Mouse (Mus musculus): Measurements from ENCODE around the gene 2310061N02Rik.
"Not testable (repeated sequence)": the region's sequence is repeated elsewhere in the genome, so short reads cannot be mapped to it uniquely, and the experiment has no call there.

The 2310061N02Rik gene

DNA sequence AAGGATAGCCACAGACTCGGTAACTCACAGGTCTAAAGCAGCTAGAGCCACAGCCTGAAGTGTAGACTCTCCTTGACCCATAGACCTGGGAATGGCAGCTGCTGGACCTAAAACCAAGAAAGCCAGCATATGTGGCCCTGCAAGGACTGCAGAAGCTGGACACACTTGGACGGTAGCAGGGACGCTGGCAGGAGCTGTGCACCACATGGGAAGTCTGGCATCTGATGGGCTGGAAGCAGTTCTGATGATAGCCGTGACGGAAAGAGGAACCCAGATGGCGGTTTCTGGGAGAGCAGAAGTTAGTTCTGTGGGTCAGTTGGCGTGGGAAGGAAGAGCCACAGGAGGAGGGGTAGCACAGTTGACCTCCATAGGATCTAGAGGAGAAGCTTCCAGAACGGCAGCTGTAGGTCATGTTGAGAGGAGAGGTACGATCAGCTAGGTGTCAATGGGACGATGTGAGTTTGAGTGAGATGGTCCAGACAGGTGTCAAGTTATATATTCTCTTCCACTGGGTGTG lies at the start of gene 2310061N02Rik:
Gene 2310061N02Rik, minus strand, starts transcription at position 467 of the 517 bp plus-strand sequence.
- DNase-seq: no peak

DNA sequence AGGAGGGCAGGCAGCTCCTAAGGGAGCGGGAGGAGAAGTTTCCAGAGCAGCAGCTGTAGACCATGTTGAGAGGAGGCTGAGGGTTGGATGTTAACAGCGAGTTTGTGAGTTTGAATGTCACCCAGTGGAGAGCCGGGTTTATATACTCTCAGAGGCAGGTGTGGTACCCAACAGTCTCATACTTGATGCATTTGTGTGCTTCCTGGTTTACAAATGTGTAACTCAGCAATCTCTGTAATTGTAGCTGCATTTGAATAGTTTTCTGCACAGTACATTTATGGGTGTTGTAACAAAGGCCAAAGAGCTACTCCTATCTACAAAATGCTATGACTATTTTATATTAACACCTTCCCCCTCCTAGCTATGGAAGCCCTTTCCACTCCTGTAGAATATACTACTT lies 43.8 kb upstream of the 2310061N02Rik start, which contains the start of gene Krtap13:
Gene Krtap13, minus strand, starts transcription at position 101 of the 400 bp plus-strand sequence.
- DNase-seq: not testable (repeated sequence)

DNA sequence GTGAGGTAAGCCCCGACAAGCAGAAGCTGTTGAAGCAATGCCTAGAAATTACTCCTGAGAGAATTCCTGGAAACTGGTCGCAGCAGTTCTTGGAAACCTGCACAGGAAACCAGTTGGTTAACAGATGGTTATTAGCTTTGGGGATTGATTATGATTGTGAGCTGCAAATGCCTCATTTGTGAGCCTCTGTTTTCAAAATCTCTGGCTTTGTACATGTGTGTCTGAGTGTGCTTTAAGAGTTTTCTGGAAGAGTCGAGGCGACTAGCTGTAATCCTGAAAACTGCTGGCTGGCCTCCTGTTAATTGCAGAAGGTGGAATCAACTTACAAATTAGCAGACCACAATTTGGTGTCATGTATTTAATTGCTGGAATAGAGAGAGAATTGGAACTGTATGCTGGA lies 40.2 kb upstream of the 2310061N02Rik start:
- DNase-seq: no peak

DNA sequence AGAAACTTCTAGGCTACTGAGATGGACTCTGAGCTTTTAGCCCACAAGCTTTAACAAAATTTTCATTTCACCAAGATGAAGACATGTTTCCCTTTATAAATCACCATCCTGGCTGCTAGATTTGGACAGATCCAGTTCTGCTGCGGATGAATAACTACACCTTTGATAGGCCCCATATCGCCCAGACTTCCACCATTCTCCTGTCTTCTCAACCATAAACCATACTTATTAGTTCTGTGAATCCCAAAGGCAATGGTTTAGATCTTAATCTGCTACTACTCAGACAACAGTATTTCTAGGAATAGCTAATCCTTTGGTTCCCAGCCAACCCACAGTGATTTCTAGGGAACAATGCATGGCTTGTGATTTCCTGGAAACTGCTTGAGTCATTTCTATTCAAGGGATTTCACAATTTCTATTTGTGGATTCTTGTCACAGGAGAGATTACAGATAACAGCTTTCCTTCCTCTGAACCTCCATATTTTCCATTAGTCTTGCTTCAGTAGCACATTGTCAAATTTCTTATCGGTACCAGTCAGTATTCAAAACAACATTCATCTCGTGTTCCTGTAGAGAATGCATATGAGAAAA lies 37.1 kb upstream of the 2310061N02Rik start:
- no peak for DNase-seq

DNA sequence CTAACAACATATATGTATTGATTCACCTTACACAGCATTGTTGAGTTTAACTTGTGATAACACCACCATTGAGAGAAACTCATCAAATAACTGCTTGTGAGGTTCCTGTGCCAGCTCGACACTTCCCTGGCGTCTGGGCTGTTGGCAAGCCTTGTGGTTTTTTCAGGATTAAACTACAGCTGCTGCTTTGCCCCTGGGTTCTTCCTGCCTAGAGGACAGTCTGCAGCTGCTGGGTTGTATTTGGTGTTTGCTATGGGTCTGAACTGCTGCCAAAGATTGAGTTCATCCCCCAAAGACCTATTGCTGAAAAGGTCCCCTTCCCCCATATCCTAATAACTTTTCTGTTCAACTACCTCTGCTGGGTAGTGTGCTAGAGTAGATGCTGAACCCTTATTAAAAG lies 27.6 kb upstream of the 2310061N02Rik start:
- no peak for DNase-seq

DNA sequence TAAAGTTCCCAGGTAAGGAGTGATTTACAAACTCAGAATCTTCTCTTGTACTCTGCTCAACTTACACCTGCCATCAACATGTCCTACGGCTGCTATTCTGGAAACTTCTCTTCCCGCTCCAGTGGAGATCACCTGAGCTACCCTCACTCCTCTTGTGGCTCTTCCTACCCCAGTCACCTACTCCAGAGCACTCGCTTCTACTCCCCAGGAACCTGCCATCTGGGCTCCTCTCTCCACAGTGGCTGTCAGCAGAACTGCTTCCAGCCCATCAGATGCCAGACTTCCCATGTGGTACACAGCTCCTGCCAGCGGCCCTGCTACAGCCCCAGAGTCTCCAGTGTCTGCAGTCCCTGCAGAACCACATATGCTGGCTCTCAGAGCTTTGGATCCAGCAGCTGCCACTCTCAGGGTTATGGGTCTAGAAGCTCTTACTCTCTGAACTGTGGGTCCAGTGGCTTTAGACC lies 21.1 kb upstream of the 2310061N02Rik start, which contains the start of gene Krtap13-1:
Gene Krtap13-1, plus strand, starts transcription at position 51 of the 464 bp plus-strand sequence.
- DNase-seq: no peak

DNA sequence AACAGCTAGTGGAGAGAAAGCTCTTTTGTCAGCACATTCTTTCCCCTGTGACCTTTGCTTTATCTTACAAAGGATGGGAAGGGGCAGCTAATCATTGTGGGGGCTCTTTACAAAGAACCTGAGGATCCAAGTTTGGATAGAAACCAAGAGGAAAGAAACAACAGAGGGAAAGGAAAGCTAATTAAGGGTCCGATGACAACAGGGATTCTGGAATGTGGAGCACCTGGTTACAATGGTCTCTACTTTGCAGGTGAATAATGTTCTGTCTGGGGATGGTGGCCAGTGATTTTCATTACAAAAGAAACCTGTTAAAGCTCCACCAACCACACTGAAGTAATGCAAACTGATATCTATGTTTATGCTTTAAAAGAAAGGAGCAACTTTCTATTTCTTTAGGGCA lies 12.3 kb upstream of the 2310061N02Rik start:
- no peak for DNase-seq

DNA sequence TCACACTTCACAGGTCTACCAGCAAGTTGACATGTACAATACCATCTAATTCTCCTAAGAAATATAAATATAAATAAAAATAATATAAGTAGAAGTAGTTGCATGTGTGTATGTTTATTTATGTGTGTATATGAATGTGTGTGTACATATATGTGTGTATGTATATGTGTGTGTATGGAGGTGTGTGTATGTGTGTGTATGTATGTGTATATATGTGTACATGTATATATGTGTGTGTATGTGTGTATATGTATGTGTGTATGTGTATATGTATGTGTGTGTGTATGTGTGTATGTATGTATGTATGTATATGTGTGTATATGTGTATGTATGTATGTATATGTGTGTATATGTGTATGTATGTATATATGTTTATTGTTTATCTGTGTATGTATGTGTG lies 8.8 kb upstream of the 2310061N02Rik start:
- no peak for DNase-seq

DNA sequence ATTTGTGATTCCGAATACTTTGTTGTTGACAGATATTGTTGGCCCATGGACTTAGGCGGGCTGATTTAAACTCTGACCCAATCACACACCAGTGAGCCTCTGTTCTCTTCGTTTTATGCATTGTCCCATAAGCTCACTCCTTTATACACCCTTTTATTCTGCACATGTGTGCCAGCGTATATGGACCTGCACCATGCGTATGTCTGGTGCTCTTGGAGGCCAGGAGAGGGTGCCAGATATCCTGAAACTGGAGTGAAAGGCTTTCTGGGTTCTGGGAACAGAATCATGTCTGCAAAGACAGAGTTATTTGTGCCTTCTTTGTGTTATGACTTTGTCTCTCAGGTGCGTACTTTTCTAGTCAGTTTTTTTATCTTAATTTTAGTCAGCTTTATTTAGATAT lies 3.5 kb upstream of the 2310061N02Rik start:
- no peak for DNase-seq

DNA sequence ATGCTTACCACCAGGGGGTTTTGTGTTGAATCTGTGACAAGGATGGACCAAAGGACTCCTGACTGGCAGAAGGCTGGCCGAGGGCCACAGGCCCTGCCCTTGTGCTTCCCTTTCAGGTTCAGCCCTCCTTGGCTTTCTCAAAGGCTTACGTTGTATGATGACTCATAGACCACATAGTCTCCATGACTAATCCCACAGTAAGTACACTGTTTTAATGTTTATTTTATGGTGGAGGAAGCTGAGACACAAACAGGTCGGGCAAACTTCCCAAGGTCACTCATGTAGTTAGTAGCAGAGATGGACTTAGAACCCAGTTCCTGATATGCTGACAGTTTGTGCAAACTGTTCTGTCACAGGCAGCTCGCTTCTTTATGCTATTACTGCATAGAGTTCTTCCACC lies 3.0 kb upstream of the 2310061N02Rik start:
- DNase-seq: no peak

DNA sequence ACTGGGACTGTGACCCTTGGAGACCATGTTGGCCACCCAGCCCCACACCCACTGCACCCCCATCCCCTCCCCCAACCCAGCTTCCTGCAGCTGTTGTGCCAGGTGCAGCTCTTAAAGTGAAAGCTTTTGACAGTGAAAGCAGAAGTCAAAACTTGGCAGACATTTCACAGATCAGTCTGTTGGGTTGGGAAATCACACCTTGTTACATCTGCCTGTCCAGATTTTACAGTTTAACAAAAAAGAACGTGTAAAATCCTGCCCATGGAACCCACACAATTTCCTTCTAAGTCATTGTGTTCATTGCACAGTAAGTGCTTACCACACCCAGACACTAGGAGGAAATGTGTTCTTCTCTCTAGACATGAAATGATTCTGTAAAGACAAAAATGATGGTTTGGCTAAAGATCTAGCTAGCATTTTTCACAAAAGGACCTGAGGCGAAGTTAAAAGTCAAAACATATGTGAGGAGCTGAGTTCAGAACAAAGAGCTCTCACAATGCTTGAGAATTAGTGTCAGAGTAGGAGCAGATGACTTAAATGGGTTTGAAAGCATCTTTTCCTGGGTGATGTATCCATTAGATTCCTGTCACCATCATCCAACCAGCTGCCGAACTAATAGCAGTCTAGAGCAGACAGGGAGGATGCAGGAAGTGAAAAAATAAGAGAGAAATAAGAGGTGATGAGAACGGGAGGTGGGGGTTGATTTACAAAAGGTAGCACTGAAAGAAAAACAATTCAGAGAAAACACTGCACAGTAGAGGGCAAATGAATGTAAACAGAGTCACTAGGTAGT lies 6.5 kb downstream of the 2310061N02Rik start:
- DNase-seq: peak; percentile 7 to 15

DNA sequence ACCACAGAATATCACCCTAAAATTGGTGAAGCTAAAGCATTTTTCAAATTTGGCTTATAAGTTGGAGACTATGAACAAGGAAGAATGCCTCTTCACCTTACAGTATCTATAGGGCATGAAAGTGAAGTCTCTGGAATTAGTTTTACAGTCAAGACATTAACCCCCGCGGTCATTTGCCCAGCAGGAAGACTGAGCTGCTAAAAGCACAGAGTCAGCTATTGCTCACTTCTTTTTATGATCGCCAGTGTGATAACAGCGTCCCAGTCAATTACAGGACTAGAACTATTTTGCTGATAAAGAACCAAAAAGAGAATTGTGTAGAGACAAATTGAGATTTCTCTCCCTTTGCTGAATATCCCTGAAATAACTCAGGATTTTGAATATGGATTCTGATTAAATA lies 11.5 kb downstream of the 2310061N02Rik start:
- no peak for DNase-seq

DNA sequence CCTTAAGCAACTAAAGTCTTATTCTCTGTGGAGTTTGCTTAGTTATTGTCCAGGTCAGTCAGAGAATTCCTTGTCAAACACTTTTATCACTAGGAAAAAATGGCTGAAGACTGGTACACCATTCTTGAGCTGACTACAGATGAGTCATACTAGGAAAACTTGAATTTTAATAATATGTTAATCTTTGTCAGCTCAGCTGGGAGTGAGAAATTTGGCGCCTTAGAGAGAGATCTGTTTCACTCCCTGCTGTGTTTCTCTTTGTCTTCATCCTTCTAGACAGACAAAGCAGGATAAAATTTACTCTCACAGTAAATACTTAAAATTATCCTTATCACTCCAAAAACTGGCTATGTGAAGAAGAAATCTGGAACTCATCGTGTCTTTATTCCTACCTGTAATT lies 26.5 kb downstream of the 2310061N02Rik start:
- DNase-seq: no peak

DNA sequence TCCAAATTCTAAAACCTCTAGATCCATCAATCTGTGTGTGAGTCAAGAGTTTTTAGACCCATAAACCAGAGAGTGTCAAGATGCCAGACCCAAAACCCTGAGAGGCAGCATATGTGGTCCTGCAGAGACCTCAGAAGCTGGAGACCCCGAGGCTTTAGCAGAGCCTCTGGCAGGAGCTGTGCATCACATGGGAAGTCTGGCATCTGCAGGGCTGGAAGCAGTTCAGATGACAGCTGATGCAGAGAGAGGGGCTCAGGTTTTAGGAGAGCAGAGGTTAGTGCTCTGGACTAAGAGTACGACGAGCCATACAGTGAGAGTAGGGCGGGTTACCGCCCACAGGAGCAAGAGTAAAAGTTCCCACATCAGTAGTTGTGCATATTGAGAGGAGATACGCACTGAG lies 28.7 kb downstream of the 2310061N02Rik start:
- DNase-seq: no peak

DNA sequence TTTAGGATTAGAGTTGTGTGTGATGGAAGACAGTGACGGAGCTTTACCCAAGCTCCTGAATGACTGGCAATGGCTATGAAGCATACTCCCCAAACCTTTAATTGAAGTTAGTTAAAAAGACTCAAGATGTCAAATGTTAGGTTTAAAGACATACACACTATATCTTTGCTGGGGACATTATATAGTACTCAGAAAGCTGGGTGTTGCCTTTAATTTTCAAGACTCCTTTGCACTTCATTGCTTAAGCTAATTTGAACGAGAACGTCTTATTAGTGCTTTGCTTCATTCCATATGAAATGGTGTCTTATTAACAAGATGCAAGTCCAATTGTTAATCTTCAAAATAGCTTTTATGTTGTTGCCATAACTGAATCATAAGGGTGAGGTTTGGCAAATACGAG lies 36.2 kb downstream of the 2310061N02Rik start, which contains the start of gene Krtap27-1:
Gene Krtap27-1, minus strand, starts transcription at position 101 of the 400 bp plus-strand sequence.
- DNase-seq: no peak

DNA sequence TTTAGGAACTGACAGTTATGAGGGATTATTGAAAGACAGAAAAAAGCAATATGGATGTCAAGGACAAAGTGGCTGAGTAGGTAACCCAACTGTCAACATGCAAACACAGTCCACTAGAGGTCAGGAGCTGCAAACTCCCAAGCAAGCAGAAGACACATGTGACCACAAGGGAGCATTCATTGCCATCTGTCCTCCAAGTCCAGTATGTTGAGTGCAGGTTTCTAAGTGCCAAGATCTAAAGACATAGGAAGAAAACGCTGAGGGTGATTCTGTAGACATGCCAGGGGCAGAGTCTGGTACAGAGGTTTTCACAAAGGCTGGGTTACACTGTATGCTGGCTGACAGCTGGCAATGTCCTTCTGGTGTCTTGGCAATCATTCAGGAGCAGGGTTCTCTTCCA lies 50.3 kb downstream of the 2310061N02Rik start:
- DNase-seq: peak in 1 of 2 experiments; percentile 10

Measured in kidney, postnatal 4 days (tissue).